Mouse (Mus musculus): Measurements from ENCODE around the gene Gm3029.
"Not testable (repeated sequence)": the region's sequence is repeated elsewhere in the genome, so short reads cannot be mapped to it uniquely, and the experiment has no call there.

DNA sequence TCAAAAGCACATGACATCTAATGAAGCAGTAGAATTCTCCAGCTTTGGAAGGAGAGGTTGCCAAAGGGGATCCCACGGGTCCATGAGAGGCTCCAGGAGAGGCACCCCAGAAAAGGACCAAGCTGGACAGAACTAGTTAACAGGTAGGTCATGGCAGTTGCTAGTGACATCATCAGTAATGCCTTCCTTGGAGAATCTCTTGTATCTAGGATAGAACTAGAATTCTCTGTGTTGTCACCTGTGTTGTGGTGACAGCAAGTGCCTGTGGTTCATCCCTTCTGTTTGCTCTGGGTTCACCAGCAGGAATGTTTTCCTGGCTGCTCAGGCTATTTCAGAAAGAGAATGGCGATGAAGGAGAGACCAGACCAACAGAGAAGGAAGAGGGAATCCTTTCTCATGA, 31.7 kb downstream of the Gm3029 start, which contains the start of gene Gm3095:
- TF ChIP-seq KAT2A (conservative IDR thresholded peaks at IDR 0.05; ENCODE audit: low read depth, low read length); POLR2A (IDR thresholded peaks at IDR 0.05; ENCODE audit: control insufficient read depth in 1 of 2, insufficient read depth in 1 of 2, low read depth in 1 of 2, low read length in 2 of 2, poor library complexity in 1 of 2); MAX (IDR thresholded peaks at IDR 0.05; ENCODE audit: low read length); TCF12 (IDR thresholded peaks at IDR 0.05; ENCODE audit: low read depth, low read length); GATA1 (IDR thresholded peaks at IDR 0.05; ENCODE audit: low read depth, low read length); ZNF384 (IDR thresholded peaks at IDR 0.05; ENCODE audit: low read depth, low read length); MAZ (IDR thresholded peaks at IDR 0.05; ENCODE audit: low read depth, low read length): not testable (repeated sequence)
